Mouse (Mus musculus): ENCODE results near the gene Txlng. TPM values are rescaled to one million over a fixed set of nuclear protein-coding genes. Genes with fewer than 3 reads are reported as not detected.

Gene Txlng
- polyA plus RNA-seq, 1 experiment = 7.6 TPM

GRCm38 (mm10) chrX:162748696-162749420 is 80.4 kb downstream of the Txlng start:
- Histone ChIP-seq H3K27ac (ENCODE audit: control insufficient read depth, insufficient read depth, low read length) (no peak overlapping the region), H3K36me3 (ENCODE audit: control insufficient read depth, insufficient read depth, low read length) (no peaks in the 10 kb centered on the region), H3K4me1 (replicated peaks; ENCODE audit: control insufficient read depth, insufficient read depth, low read length) (no peaks in the 10 kb centered on the region), H3K4me3 (ENCODE audit: control insufficient read depth, insufficient read depth, low read length) (no peak overlapping the region), H3K27me3 (ENCODE audit: control insufficient read depth, insufficient read depth, low read length) (no peaks in the 10 kb centered on the region)
- DNase-seq = no peak
- 89% methylated on average over 9 of the region's 9 CpGs for WGBS
- no peak for TF ChIP-seq CTCF (IDR thresholded peaks at IDR 0.05; ENCODE audit: borderline replicate concordance, control insufficient read depth, extremely low read depth, insufficient read depth, low read length, poor library complexity)
- no peak for TF ChIP-seq POLR2A (IDR thresholded peaks at IDR 0.05; ENCODE audit: control insufficient read depth, extremely low read depth, insufficient read depth, low read length, poor library complexity)

- Histone ChIP-seq H3K4me1 (replicated peaks; ENCODE audit: control insufficient read depth, insufficient read depth, low read length) (peaks cover 4% of the 10 kb centered on the region; the same call in 1 of the 2 replicates), H3K27ac (ENCODE audit: control insufficient read depth, insufficient read depth, low read length) (peak overlapping the region; percentile 91), H3K36me3 (ENCODE audit: control insufficient read depth, insufficient read depth, low read length) (no peaks in the 10 kb centered on the region), H3K27me3 (ENCODE audit: control insufficient read depth, insufficient read depth, low read length) (no peaks in the 10 kb centered on the region), H3K4me3 (ENCODE audit: control insufficient read depth, insufficient read depth, low read length) (0 out of 2 replicates have a peak overlapping the region, but pooled peaks have one; percentile 31)
- TF ChIP-seq CTCF (IDR thresholded peaks at IDR 0.05; ENCODE audit: borderline replicate concordance, control insufficient read depth, extremely low read depth, insufficient read depth, low read length, poor library complexity) (no peak), POLR2A (IDR thresholded peaks at IDR 0.05; ENCODE audit: control insufficient read depth, extremely low read depth, insufficient read depth, low read length, poor library complexity) (no peak)
- 8% methylated on average over 9 of the region's 9 CpGs for WGBS
- DNase-seq = peak; percentile 9
Observed at GRCm38 (mm10) chrX:162736140-162736659, 93.1 kb downstream of the Txlng start.

DNA sequence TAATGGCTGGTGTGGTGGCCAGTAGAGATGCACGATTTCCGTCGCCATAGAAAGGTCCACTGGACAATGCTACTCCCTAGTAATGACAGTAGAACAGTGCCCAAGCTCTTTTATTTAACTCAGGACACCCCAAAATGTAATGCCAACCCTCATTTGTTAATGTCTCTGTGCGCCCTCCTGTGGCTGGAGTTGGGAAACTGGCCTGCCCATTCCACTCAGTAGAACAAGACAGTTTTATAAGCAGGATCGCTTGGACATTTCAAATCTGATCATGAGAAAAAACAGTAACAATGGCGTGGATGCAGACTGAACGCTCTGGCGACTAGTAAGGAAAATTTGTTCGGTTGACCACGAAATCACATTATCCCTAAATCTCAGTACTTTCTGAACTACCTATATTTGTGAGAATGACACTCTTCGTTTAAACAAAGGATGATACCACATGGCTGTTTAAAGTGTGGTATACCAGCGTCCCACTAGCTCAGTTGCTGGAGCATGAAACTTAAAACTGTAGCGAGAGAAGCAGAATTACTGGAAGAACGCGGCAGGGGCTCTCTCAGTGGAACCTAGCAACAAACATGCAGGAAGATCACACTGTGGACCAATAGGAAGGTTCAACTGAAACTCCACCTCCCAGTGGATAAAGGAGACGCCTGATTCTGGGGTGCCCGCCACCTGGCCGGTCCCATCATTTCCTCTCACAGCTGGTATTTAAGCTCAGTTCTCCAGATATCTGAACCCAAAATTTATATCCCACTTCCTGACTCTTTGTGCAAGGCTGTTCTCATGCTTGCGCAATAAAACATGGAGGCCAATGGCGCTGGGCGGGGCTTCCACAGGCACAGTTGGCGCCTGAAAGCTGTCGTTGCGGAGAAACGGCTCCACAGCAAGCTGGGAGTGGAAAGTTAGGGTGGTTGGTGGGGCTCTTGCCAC is 94.0 kb downstream of the Txlng start:
- Histone ChIP-seq H3K4me1 (replicated peaks; ENCODE audit: control insufficient read depth, insufficient read depth, low read length) (peaks cover 4% of the 10 kb centered on the region; the same call in 1 of the 2 replicates), H3K36me3 (ENCODE audit: control insufficient read depth, insufficient read depth, low read length) (no peaks in the 10 kb centered on the region), H3K27ac (ENCODE audit: control insufficient read depth, insufficient read depth, low read length) (peak overlapping the region; percentile 91), H3K27me3 (ENCODE audit: control insufficient read depth, insufficient read depth, low read length) (no peaks in the 10 kb centered on the region), H3K4me3 (ENCODE audit: control insufficient read depth, insufficient read depth, low read length) (peak overlapping the region; percentile 55)
- no peak for TF ChIP-seq CTCF (IDR thresholded peaks at IDR 0.05; ENCODE audit: borderline replicate concordance, control insufficient read depth, extremely low read depth, insufficient read depth, low read length, poor library complexity)
- no peak for TF ChIP-seq POLR2A (IDR thresholded peaks at IDR 0.05; ENCODE audit: control insufficient read depth, extremely low read depth, insufficient read depth, low read length, poor library complexity)
- 10% methylated on average over 25 of the region's 25 CpGs for WGBS
- DNase-seq = peak; percentile 61

GRCm38 (mm10) chrX:162730031-162730430 is 99.2 kb downstream of the Txlng start:
- 76% methylated on average over 4 of the region's 4 CpGs for WGBS
- no peak overlapping the region for H3K27ac ChIP-seq (ENCODE audit: control insufficient read depth, insufficient read depth, low read length)

More at GRCm38 (mm10) chrX:162730031-162730430, 99.2 kb downstream of the Txlng start:
- no peak for TF ChIP-seq CTCF (IDR thresholded peaks at IDR 0.05; ENCODE audit: borderline replicate concordance, control insufficient read depth, extremely low read depth, insufficient read depth, low read length, poor library complexity)
- no peak for TF ChIP-seq POLR2A (IDR thresholded peaks at IDR 0.05; ENCODE audit: control insufficient read depth, extremely low read depth, insufficient read depth, low read length, poor library complexity)
- H3K4me3 ChIP-seq (ENCODE audit: control insufficient read depth, insufficient read depth, low read length) = no peak overlapping the region
- no peak for DNase-seq
- no peaks in the 10 kb centered on the region for H3K27me3 ChIP-seq (ENCODE audit: control insufficient read depth, insufficient read depth, low read length)
- no peaks in the 10 kb centered on the region for H3K4me1 ChIP-seq (replicated peaks; ENCODE audit: control insufficient read depth, insufficient read depth, low read length)
- no peaks in the 10 kb centered on the region for H3K36me3 ChIP-seq (ENCODE audit: control insufficient read depth, insufficient read depth, low read length)

Other genes starting within 250 kb of the Txlng start
- gene Reps2, start 185.8 kb downstream of the Txlng start, polyA plus RNA-seq (2012; rRNA removed) = 0.34 and 0.69 TPM in 2 replicates
- gene Rbbp7, start 69.1 kb downstream of the Txlng start, polyA plus RNA-seq (2012; rRNA removed) = 82.7 and 88.3 TPM in 2 replicates
- 8.9 and 9.1 TPM in 2 replicates for gene Syap1, start 59.0 kb upstream of the Txlng start, polyA plus RNA-seq (2012; rRNA removed)
- gene Ctps2, start 71.8 kb upstream of the Txlng start, polyA plus RNA-seq (2012; rRNA removed) = 14.6 and 17.0 TPM in 2 replicates
- gene S100g, start 135.1 kb upstream of the Txlng start, polyA plus RNA-seq (2012; rRNA removed) = 1.4 and 3.1 TPM in 2 replicates